Mouse (Mus musculus): ENCODE data around the gene Hadh.

The Hadh gene

GRCm38 (mm10) chr3:131218636-131219390 is 53.1 kb downstream of the Hadh start:
- no peak for DNase-seq (ENCODE audit: low read depth)

GRCm38 (mm10) chr3:131214841-131215240 is 57.1 kb downstream of the Hadh start:
- peak; percentile 71 for DNase-seq (ENCODE audit: low read depth)

- no peak for DNase-seq (ENCODE audit: low read depth)
Observed at GRCm38 (mm10) chr3:131214060-131214658, 57.7 kb downstream of the Hadh start.

GRCm38 (mm10) chr3:131212200-131212599 is 59.7 kb downstream of the Hadh start:
- peak; percentile 65 for DNase-seq (ENCODE audit: low read depth)

GRCm38 (mm10) chr3:131208265-131208891 is 63.5 kb downstream of the Hadh start:
- DNase-seq (ENCODE audit: low read depth) = peak; percentile 94

GRCm38 (mm10) chr3:131207846-131208245 is 64.1 kb downstream of the Hadh start:
- DNase-seq (ENCODE audit: low read depth) = peak; percentile 73

- no peak for DNase-seq (ENCODE audit: low read depth)
Observed at GRCm38 (mm10) chr3:131202311-131202710, 69.6 kb downstream of the Hadh start.

- DNase-seq (ENCODE audit: low read depth) = peak; percentile 49
Observed at GRCm38 (mm10) chr3:131199590-131200288, 72.2 kb downstream of the Hadh start.

GRCm38 (mm10) chr3:131198991-131199390 is 72.9 kb downstream of the Hadh start:
- no peak for DNase-seq (ENCODE audit: low read depth)

- DNase-seq (ENCODE audit: low read depth) = no peak
Observed at GRCm38 (mm10) chr3:131196507-131197019, 75.3 kb downstream of the Hadh start.

- DNase-seq (ENCODE audit: low read depth) = no peak
Observed at GRCm38 (mm10) chr3:131196050-131196449, 75.9 kb downstream of the Hadh start.

- DNase-seq (ENCODE audit: low read depth) = no peak
Observed at GRCm38 (mm10) chr3:131191454-131191853, 80.4 kb downstream of the Hadh start.

GRCm38 (mm10) chr3:131190671-131191367 is 81.1 kb downstream of the Hadh start:
- no peak for DNase-seq (ENCODE audit: low read depth)

- DNase-seq (ENCODE audit: low read depth) = no peak
Observed at GRCm38 (mm10) chr3:131190239-131190638, 81.7 kb downstream of the Hadh start.

GRCm38 (mm10) chr3:131186193-131186592 is 85.7 kb downstream of the Hadh start:
- no peak for DNase-seq (ENCODE audit: low read depth)
